Mouse (Mus musculus) brown adipose tissue, adult 24 weeks (tissue): ENCODE results near the gene Fbxl7. TPM values are rescaled to one million over a fixed set of nuclear protein-coding genes. Genes with fewer than 3 reads are reported as not detected.

ENCODE experiments used
- H3K27ac ChIP-seq: fragments of 200-500 bp; replicated peaks from 2 replicates; pipeline ENCODE4 v1.5.1; 2012; ENCODE audit warnings: low read depth, mild to moderate bottlenecking, low read length
- H3K4me1 ChIP-seq: fragments of 200-500 bp; 2 replicates; pipeline ENCODE4 v1.6.1; 2012; ENCODE audit warnings: low read length, mixed read lengths; ENCODE audit not compliant: control insufficient read depth, insufficient read depth, insufficient read length
- H3K4me3 ChIP-seq: fragments of 200-500 bp; 2 replicates; pipeline ENCODE4 v1.5.1; 2012; ENCODE audit warnings: low read depth, mild to moderate bottlenecking, low read length, moderate library complexity; ENCODE audit not compliant: insufficient read depth
- polyA plus RNA-seq: library from polyadenylated mRNA; stranded (reverse); fragments of >200 nt; gene quantifications from 2 replicates; pipeline ENCODE4 v1.2.4, GENCODE M21; 2012; ENCODE audit not compliant: missing spikeins, insufficient read depth, insufficient read length

Gene Fbxl7
- polyA plus RNA-seq, 1 experiment, result 0.63 TPM

- Histone ChIP-seq H3K4me1 (no peaks in the 10 kb centered on the region), H3K27ac (no peak overlapping the region), H3K4me3 (no peak overlapping the region)
These were observed 33.2 kb downstream of the Fbxl7 start for GRCm38 (mm10) chr15:26862173-26862572.

GRCm38 (mm10) chr15:26849626-26850025, 45.8 kb downstream of the Fbxl7 start:
- no peaks in the 10 kb centered on the region for H3K4me1 ChIP-seq
- no peak overlapping the region for H3K27ac ChIP-seq
- H3K4me3 ChIP-seq, result no peak overlapping the region

- Histone ChIP-seq H3K4me3 (no peak overlapping the region), H3K4me1 (peaks cover 7% of the 10 kb centered on the region), H3K27ac (no peak overlapping the region)
These were observed 53.2 kb downstream of the Fbxl7 start for GRCm38 (mm10) chr15:26842216-26842615.

GRCm38 (mm10) chr15:26838386-26838785, 57.0 kb downstream of the Fbxl7 start:
- H3K4me1 ChIP-seq, result peaks cover 9% of the 10 kb centered on the region
- no peak overlapping the region for H3K27ac ChIP-seq
- no peak overlapping the region for H3K4me3 ChIP-seq

GRCm38 (mm10) chr15:26837200-26837599, 58.2 kb downstream of the Fbxl7 start:
- Histone ChIP-seq H3K4me3 (no peak overlapping the region), H3K27ac (no peak overlapping the region), H3K4me1 (peaks cover 9% of the 10 kb centered on the region)

GRCm38 (mm10) chr15:26834415-26834814, 61.0 kb downstream of the Fbxl7 start:
- Histone ChIP-seq H3K27ac (no peak overlapping the region), H3K4me3 (no peak overlapping the region), H3K4me1 (peaks cover 2% of the 10 kb centered on the region)

- H3K27ac ChIP-seq, result no peak overlapping the region
- no peak overlapping the region for H3K4me3 ChIP-seq
- H3K4me1 ChIP-seq, result no peaks in the 10 kb centered on the region
These were observed 64.2 kb downstream of the Fbxl7 start for GRCm38 (mm10) chr15:26831141-26831540.

- no peak overlapping the region for H3K4me3 ChIP-seq
- no peaks in the 10 kb centered on the region for H3K4me1 ChIP-seq
- H3K27ac ChIP-seq, result no peak overlapping the region
These were observed 78.4 kb downstream of the Fbxl7 start for GRCm38 (mm10) chr15:26816931-26817330.

GRCm38 (mm10) chr15:26812856-26813255, 82.5 kb downstream of the Fbxl7 start:
- Histone ChIP-seq H3K4me1 (peaks cover 2% of the 10 kb centered on the region; the same call in 1 of the 2 replicates), H3K27ac (no peak overlapping the region), H3K4me3 (no peak overlapping the region)

GRCm38 (mm10) chr15:26809569-26809968, 85.8 kb downstream of the Fbxl7 start:
- H3K4me1 ChIP-seq, result peaks cover 2% of the 10 kb centered on the region; the same call in 1 of the 2 replicates
- no peak overlapping the region for H3K4me3 ChIP-seq
- H3K27ac ChIP-seq, result no peak overlapping the region

GRCm38 (mm10) chr15:26804046-26804445, 91.3 kb downstream of the Fbxl7 start:
- Histone ChIP-seq H3K4me3 (no peak overlapping the region), H3K27ac (no peak overlapping the region), H3K4me1 (peaks cover 7% of the 10 kb centered on the region)

- Histone ChIP-seq H3K4me3 (no peak overlapping the region), H3K27ac (no peak overlapping the region), H3K4me1 (peaks cover 7% of the 10 kb centered on the region)
These were observed 95.8 kb downstream of the Fbxl7 start for GRCm38 (mm10) chr15:26799457-26800021.

- Histone ChIP-seq H3K4me1 (peaks cover 7% of the 10 kb centered on the region), H3K27ac (no peak overlapping the region), H3K4me3 (no peak overlapping the region)
These were observed 99.4 kb downstream of the Fbxl7 start for GRCm38 (mm10) chr15:26795937-26796336.

GRCm38 (mm10) chr15:26795518-26795917, 99.9 kb downstream of the Fbxl7 start:
- Histone ChIP-seq H3K4me3 (no peak overlapping the region), H3K4me1 (peaks cover 6% of the 10 kb centered on the region), H3K27ac (no peak overlapping the region)

GRCm38 (mm10) chr15:26787148-26787547, 108.2 kb downstream of the Fbxl7 start:
- Histone ChIP-seq H3K4me1 (peaks cover 2% of the 10 kb centered on the region), H3K27ac (no peak overlapping the region), H3K4me3 (no peak overlapping the region)

GRCm38 (mm10) chr15:26780557-26780956, 114.8 kb downstream of the Fbxl7 start:
- no peak overlapping the region for H3K27ac ChIP-seq
- H3K4me1 ChIP-seq, result peaks cover 10% of the 10 kb centered on the region
- no peak overlapping the region for H3K4me3 ChIP-seq
